ENCODE assay signal across 8 mouse cellular contexts in genomic region chr19:44474158-44474557, GRCm38 (mm10). TPM values are rescaled to one million over a fixed set of nuclear protein-coding genes. Genes with fewer than 3 reads are reported as not detected.
DNase-seq lines count a peak whose midpoint lies in the region; ATAC-seq and TF ChIP-seq lines count a peak whose summit lies in the region.

No protein-coding gene starts in this region.

- intact Hi-C loops in heart, postnatal 25 days (cut with DNase I) = no loop called here

- peak; percentile 88 for TF ChIP-seq CTCF in forebrain, postnatal 0 days (IDR thresholded peaks at IDR 0.05; ENCODE audit: low read depth)

- H3K4me1 ChIP-seq in forebrain, postnatal 0 days (ENCODE audit: insufficient read depth) = no peaks in the 10 kb centered on the region
- H3K4me1 ChIP-seq in forebrain, embryonic 13.5 days = no peaks in the 10 kb centered on the region

- no peak overlapping the region for H3K27ac ChIP-seq in forebrain, postnatal 0 days (ENCODE audit: low read depth, low read length)
- H3K27ac ChIP-seq in forebrain, embryonic 13.5 days = no peak overlapping the region

- ATAC-seq in forebrain, postnatal 0 days = no peak; the same call in 1 of the 2 replicates
- ATAC-seq in forebrain, embryonic 13.5 days = no peak
- ATAC-seq in megakaryocyte progenitor cell, adult 5-6 weeks (replicated peaks; ENCODE audit: poor library complexity) = peak; percentile 100

- no peak overlapping the region for H3K9ac ChIP-seq in forebrain, postnatal 0 days
- H3K9ac ChIP-seq in forebrain, embryonic 13.5 days = no peak overlapping the region

- 2% methylated on average over 10 of the region's 10 CpGs for WGBS in forebrain, postnatal 0 days
- under 1% methylated on average over 10 of the region's 10 CpGs for WGBS in forebrain, embryonic 13.5 days

- H3K4me3 ChIP-seq in forebrain, postnatal 0 days (ENCODE audit: low read depth, low read length) = no peak overlapping the region
- H3K4me3 ChIP-seq in forebrain, embryonic 13.5 days = no peak overlapping the region

- no peak overlapping the region for H3K4me2 ChIP-seq in forebrain, postnatal 0 days (ENCODE audit: low read depth)
- no peak overlapping the region for H3K4me2 ChIP-seq in forebrain, embryonic 13.5 days

- H3K27me3 ChIP-seq in forebrain, postnatal 0 days (ENCODE audit: insufficient read depth, low read length) = no peaks in the 10 kb centered on the region
- H3K27me3 ChIP-seq in forebrain, embryonic 13.5 days = peaks cover 16% of the 10 kb centered on the region

- DNase-seq in forebrain, postnatal 0 days = peak; percentile 67
- DNase-seq in adrenal gland, postnatal 25 days = peak; percentile 88
- DNase-seq in embryo, embryonic 9.5 days (ENCODE audit: extremely low spot score) = peak; percentile 85
- peak; percentile 63 for DNase-seq in heart, postnatal 25 days (ENCODE audit: low spot score)
- peak; percentile 50 to 65 for DNase-seq in left cerebral cortex, adult 18-20 months (ENCODE audit: low spot score in 2 of 2)
- DNase-seq in spleen, postnatal 10 days (ENCODE audit: low spot score in 2 of 2) = peak; percentile 63 to 88

- H3K36me3 ChIP-seq in forebrain, postnatal 0 days (ENCODE audit: insufficient read depth) = no peaks in the 10 kb centered on the region
- no peaks in the 10 kb centered on the region for H3K36me3 ChIP-seq in forebrain, embryonic 13.5 days (ENCODE audit: poor library complexity, severe bottlenecking)

- H3K9me3 ChIP-seq in forebrain, postnatal 0 days (ENCODE audit: low read length) = no peaks in the 10 kb centered on the region
- no peaks in the 10 kb centered on the region for H3K9me3 ChIP-seq in forebrain, embryonic 13.5 days (replicated peaks)

RNA-seq across cellular contexts. Expression of gene Wnt8b, which starts 19.1 kb away (rescaled TPM):
- total RNA-seq in forebrain, postnatal 0 days (2014; rRNA removed) = 0.54 and 2.1 TPM in 2 replicates
- 0.60 and 1.2 TPM in 2 replicates for polyA plus RNA-seq in forebrain, postnatal 0 days (2015; fragmentation: Nextera tagmentation; extraction: Ambion mirVana)
- polyA plus RNA-seq in forebrain, embryonic 13.5 days (2015; fragmentation: Nextera tagmentation; extraction: Ambion mirVana) = 8.1 and 16.7 TPM in 2 replicates
- 0.39 TPM in 1 of 2 replicates, not detected in the other for total RNA-seq in adrenal gland, postnatal 25 days (2021)
- total RNA-seq in heart, postnatal 25 days (2021) = not detected
- total RNA-seq in left cerebral cortex, adult 18-20 months (2021) = under 1 TPM in 1 of 2 experiments, not detected in 1; 0.16 TPM
- total RNA-seq in megakaryocyte progenitor cell, adult 5-6 weeks (2015) = not detected in 2 replicates
- not detected in 2 replicates for total RNA-seq in megakaryocyte progenitor cell, adult 5-6 weeks (2017)
